Mouse (Mus musculus): Measurements from ENCODE around the gene F2.

F2 gene

DNA sequence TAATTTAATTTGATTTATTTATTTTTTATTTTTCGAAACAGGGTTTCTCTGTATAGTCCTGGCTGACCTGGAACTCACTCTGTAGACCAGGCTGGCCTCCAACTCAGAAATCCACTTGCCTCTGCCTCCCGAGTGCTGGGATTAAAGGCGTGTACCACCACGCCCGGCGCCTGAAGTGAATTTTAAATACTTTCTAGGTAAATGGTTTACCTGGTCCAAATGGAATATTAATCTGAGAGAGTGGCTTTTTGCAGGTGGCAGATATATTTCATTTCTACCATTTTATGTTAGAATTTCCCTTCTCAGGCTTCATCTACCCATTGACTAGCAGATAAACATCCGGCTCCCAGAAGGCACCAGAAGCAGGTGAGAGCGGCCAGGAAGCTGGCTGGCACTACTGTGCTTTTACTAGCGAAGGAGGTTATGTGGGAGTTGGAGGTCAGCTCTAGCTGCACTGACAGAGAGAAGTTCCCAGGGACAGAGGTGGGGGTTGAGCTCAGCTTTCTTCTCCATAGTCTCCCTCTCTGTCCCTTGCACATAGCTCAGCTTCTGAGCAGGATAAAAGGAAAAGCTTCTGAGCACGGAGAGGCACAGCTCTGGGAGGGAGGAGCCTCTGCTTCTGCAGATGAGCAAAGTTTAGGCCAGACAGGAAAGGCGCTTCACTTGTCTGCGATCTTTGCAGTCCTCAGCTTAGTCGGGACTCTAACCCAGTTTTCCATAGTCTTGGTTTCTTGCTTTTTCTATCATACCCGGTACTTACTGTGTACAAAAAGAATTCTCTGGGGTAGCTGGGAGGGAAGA lies 15.4 kb upstream of the F2 start:
- 0 out of 2 replicates have a peak overlapping the region, but pooled peaks have one; percentile 8 for H3K4me3 ChIP-seq (replicated peaks; ENCODE audit: low read length)
- H3K9me3 ChIP-seq (ENCODE audit: low read length) = no peaks in the 10 kb centered on the region
- TF ChIP-seq CTCF (conservative IDR thresholded peaks at IDR 0.05; ENCODE audit: low read length) (no peak), POU5F1 (IDR thresholded peaks at IDR 0.05; ENCODE audit: borderline replicate concordance, low read length) (no peak), NANOG (IDR thresholded peaks at IDR 0.05; ENCODE audit: borderline replicate concordance, low read length) (no peak)
- peaks cover 54% of the 10 kb centered on the region for H3K36me3 ChIP-seq (ENCODE audit: insufficient read depth, low read length)
- no peaks in the 10 kb centered on the region for H3K27me3 ChIP-seq (ENCODE audit: insufficient read depth, low read length)
- H3K4me1 ChIP-seq (replicated peaks; ENCODE audit: low read depth, low read length) = peaks cover 70% of the 10 kb centered on the region

DNA sequence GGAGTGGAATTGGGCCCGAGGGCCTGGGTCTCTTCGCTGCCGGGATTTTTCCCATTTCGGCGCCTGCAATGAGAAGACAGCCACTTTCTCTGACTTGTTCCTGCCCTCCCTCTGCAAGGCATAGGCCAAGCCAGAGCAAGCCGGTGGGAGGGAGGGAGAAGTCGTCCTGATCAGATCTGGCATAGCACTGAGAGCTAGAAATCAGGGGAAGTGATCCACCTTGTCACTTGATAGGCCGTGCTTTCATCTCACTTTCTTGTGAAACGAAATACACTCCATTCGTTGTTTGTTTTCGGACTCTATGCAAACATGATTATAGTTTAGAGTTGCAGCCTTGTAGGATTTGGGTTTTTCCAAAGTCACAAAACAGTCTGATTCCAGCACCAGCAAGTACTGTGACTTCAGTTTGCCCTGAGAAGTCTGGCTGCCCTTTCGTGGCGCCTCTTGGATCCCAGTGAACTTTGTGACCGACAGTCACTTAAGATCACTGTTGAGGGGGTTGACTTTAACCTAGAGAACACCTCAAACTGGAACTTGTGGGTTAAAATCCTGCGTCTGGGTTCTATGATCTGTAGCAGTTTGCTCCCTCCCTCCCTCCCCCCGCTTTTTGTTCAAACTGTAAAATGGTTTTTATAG lies 14.3 kb upstream of the F2 start:
- Histone ChIP-seq H3K4me1 (replicated peaks; ENCODE audit: low read depth, low read length) (peaks cover 70% of the 10 kb centered on the region), H3K27me3 (ENCODE audit: insufficient read depth, low read length) (no peaks in the 10 kb centered on the region), H3K4me3 (replicated peaks; ENCODE audit: low read length) (peak overlapping the region; percentile 99), H3K9me3 (ENCODE audit: low read length) (no peaks in the 10 kb centered on the region), H3K36me3 (ENCODE audit: insufficient read depth, low read length) (peaks cover 54% of the 10 kb centered on the region)
- no peak for TF ChIP-seq POU5F1 (IDR thresholded peaks at IDR 0.05; ENCODE audit: borderline replicate concordance, low read length)
- no peak for TF ChIP-seq CTCF (conservative IDR thresholded peaks at IDR 0.05; ENCODE audit: low read length)
- no peak for TF ChIP-seq NANOG (IDR thresholded peaks at IDR 0.05; ENCODE audit: borderline replicate concordance, low read length)

DNA sequence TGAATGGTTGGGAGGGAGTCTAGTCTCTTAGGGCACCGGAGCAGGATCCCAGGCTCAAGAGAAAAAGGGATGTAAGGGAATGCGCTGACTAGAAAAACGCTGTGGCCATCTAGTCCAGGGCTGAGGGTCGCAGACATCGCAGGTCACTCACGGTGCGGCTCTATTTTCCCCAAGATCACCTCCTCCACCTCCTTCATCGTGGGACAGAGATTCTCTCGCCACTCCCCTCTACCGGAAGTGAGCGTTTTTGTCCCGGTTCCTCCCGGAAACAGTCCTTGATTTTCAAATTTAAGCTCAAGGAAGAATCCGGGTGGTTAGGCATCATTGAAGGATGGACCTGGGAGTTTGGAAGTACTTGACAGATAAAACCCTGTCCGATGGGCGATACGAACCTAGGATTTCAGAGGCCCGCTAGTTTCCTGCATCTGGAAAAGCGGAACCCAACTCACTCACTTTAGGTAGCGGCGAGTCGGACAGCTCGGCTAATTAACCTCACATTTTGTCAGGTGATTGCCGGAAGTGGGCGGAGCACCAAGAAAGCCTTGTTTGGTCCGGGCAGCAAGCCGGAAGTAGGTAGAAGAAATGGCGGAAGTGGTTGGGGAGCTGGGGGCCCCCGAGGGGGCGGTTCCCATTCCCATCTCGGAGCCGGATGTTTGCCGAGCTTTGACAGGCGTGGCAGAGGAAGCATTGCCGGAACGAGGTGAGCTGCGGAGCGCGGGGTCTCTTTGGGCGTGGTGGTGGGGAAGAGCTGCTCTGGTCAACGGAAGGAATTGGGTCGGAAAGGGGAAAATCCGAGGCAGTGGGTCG lies 13.5 kb upstream of the F2 start, which contains the start of the genes Zfp408 and Arhgap1:
Zfp408 (minus strand) TSS at position 239 of the 807 bp plus-strand sequence.
Arhgap1 (plus strand) TSS at position 308 of the 807 bp plus-strand sequence.
- no peaks in the 10 kb centered on the region for H3K27me3 ChIP-seq (ENCODE audit: insufficient read depth, low read length)
- peaks cover 73% of the 10 kb centered on the region for H3K4me1 ChIP-seq (replicated peaks; ENCODE audit: low read depth, low read length)
- peaks cover 54% of the 10 kb centered on the region for H3K36me3 ChIP-seq (ENCODE audit: insufficient read depth, low read length)
- H3K9me3 ChIP-seq (ENCODE audit: low read length) = no peaks in the 10 kb centered on the region
- TF ChIP-seq NANOG (IDR thresholded peaks at IDR 0.05; ENCODE audit: borderline replicate concordance, low read length) (no peak), CTCF (conservative IDR thresholded peaks at IDR 0.05; ENCODE audit: low read length) (no peak)
- peak within 1 kb of the TSS; percentile 99 for H3K4me3 ChIP-seq (replicated peaks; ENCODE audit: low read length)

DNA sequence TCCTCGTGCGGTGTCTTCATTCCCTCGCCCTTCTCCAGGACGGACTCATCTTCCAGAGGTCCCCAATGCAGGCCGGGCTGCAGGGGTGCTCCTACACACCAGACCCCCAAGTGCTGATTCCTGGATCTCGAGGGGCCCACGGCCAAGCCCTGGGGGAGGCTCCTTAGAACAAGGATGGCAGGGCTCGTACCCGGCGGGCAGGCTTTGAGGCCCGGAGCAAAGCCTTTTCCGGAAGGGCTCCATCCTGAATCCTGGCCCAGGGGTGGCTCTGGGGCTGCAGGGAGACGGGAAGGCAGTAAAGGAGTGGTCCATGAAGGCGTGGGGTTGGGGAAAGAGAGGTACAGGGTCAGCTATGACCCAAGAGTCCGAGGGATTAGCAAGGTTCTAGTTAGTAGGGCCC lies 12.9 kb upstream of the F2 start:
- no peaks in the 10 kb centered on the region for H3K27me3 ChIP-seq (ENCODE audit: insufficient read depth, low read length)
- H3K4me1 ChIP-seq (replicated peaks; ENCODE audit: low read depth, low read length) = peaks cover 79% of the 10 kb centered on the region
- H3K36me3 ChIP-seq (ENCODE audit: insufficient read depth, low read length) = peaks cover 54% of the 10 kb centered on the region
- TF ChIP-seq NANOG (IDR thresholded peaks at IDR 0.05; ENCODE audit: borderline replicate concordance, low read length) = no peak
- TF ChIP-seq POU5F1 (IDR thresholded peaks at IDR 0.05; ENCODE audit: borderline replicate concordance, low read length) = no peak
- TF ChIP-seq CTCF (conservative IDR thresholded peaks at IDR 0.05; ENCODE audit: low read length) = no peak
- no peaks in the 10 kb centered on the region for H3K9me3 ChIP-seq (ENCODE audit: low read length)
- peak overlapping the region; percentile 99 for H3K4me3 ChIP-seq (replicated peaks; ENCODE audit: low read length)

DNA sequence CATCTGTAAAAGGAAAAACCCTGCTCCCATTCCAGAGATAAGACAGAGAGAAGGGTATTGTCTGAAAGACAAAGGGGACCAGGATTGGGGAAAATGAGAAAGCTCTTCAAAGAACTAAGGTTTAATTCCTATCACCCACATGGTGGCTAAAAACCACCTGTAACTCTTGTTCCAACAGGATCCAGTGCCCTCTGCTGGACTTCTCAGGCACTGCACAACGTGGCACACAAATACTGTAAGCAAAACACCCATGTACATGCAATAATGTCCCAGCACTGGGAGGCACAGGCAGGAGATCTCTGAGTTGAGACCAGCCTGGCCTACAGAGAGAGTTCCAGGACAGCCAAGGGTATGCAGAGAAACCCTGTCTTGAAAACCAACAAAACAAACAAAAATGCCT lies 10.5 kb upstream of the F2 start:
- Histone ChIP-seq H3K9me3 (ENCODE audit: low read length) (no peaks in the 10 kb centered on the region), H3K36me3 (ENCODE audit: insufficient read depth, low read length) (peaks cover 63% of the 10 kb centered on the region), H3K4me1 (replicated peaks; ENCODE audit: low read depth, low read length) (peaks cover 87% of the 10 kb centered on the region), H3K27me3 (ENCODE audit: insufficient read depth, low read length) (no peaks in the 10 kb centered on the region), H3K4me3 (replicated peaks; ENCODE audit: low read length) (no peak overlapping the region)
- TF ChIP-seq NANOG (IDR thresholded peaks at IDR 0.05; ENCODE audit: borderline replicate concordance, low read length) (no peak), CTCF (conservative IDR thresholded peaks at IDR 0.05; ENCODE audit: low read length) (peak; percentile 97)

DNA sequence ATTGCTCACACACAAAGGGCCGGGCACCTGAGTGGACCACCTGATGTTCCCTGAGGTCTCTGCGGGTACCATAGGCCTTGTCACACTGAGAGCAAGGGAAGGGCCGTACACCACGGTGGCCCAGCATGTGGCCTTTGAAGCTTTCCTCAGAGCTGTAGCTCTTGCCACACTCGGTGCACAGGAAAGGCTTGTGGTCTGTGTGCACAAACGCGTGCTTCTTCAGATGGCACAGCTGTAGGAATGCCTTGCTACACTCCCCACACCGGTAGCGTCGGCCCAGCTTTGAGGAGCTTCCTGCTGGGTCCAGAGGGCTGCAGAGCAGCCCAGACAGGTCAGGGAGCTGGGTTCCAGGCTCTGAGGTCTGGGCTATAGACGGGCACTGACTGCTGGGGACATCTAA lies 9.6 kb upstream of the F2 start:
- Histone ChIP-seq H3K4me1 (replicated peaks; ENCODE audit: low read depth, low read length) (peaks cover 79% of the 10 kb centered on the region), H3K9me3 (ENCODE audit: low read length) (no peaks in the 10 kb centered on the region), H3K4me3 (replicated peaks; ENCODE audit: low read length) (peak overlapping the region; percentile 67), H3K36me3 (ENCODE audit: insufficient read depth, low read length) (peaks cover 64% of the 10 kb centered on the region), H3K27me3 (ENCODE audit: insufficient read depth, low read length) (no peaks in the 10 kb centered on the region)
- TF ChIP-seq CTCF (conservative IDR thresholded peaks at IDR 0.05; ENCODE audit: low read length) (no peak), NANOG (IDR thresholded peaks at IDR 0.05; ENCODE audit: borderline replicate concordance, low read length) (no peak), POU5F1 (IDR thresholded peaks at IDR 0.05; ENCODE audit: borderline replicate concordance, low read length) (no peak)

DNA sequence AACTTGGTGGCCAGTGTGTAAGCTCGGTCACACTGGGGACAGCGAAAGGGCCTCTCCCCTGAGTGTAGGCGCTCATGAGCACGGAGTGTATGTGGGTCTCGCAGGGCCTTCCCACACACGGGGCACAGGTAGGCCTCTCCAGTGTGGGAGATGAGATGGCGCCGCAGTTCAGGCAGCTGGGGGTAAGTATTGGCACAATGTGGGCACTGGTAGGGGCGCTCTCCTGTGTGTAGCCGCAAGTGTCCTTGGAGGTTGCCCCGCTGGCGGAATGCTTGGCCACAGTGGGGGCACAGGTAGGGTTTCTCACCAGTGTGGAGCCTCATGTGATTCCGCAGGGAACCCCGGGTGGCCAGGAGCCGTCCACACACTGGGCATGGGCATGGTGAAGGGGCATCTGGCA lies 9.1 kb upstream of the F2 start:
- Histone ChIP-seq H3K9me3 (ENCODE audit: low read length) (no peaks in the 10 kb centered on the region), H3K27me3 (ENCODE audit: insufficient read depth, low read length) (no peaks in the 10 kb centered on the region), H3K4me1 (replicated peaks; ENCODE audit: low read depth, low read length) (peaks cover 74% of the 10 kb centered on the region), H3K36me3 (ENCODE audit: insufficient read depth, low read length) (peaks cover 64% of the 10 kb centered on the region), H3K4me3 (replicated peaks; ENCODE audit: low read length) (peak overlapping the region; percentile 67)
- TF ChIP-seq CTCF (conservative IDR thresholded peaks at IDR 0.05; ENCODE audit: low read length) = no peak
- no peak for TF ChIP-seq POU5F1 (IDR thresholded peaks at IDR 0.05; ENCODE audit: borderline replicate concordance, low read length)
- TF ChIP-seq NANOG (IDR thresholded peaks at IDR 0.05; ENCODE audit: borderline replicate concordance, low read length) = no peak

DNA sequence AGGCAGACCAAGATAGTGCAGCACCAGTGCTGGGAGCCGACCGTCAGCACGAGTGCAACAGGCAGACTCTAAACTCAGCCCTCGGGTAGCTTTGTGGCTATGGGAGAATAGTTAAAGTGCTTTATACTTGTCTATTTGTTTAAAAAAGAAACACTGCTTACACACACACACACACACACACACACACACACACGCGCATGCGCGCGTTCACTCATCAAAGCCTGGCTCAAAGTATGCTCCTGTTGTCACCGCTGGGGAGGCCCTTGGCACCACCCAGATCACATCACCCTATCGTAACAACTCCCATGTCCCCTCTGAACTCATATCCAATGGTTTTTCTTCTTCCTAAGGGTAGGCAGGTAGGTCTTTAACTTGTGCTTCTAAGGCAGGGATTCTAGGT lies 7.8 kb upstream of the F2 start:
- no peaks in the 10 kb centered on the region for H3K27me3 ChIP-seq (ENCODE audit: insufficient read depth, low read length)
- H3K9me3 ChIP-seq (ENCODE audit: low read length) = no peaks in the 10 kb centered on the region
- no peak for TF ChIP-seq POU5F1 (IDR thresholded peaks at IDR 0.05; ENCODE audit: borderline replicate concordance, low read length)
- no peak for TF ChIP-seq NANOG (IDR thresholded peaks at IDR 0.05; ENCODE audit: borderline replicate concordance, low read length)
- TF ChIP-seq CTCF (conservative IDR thresholded peaks at IDR 0.05; ENCODE audit: low read length) = no peak
- no peak overlapping the region for H3K4me3 ChIP-seq (replicated peaks; ENCODE audit: low read length)
- H3K36me3 ChIP-seq (ENCODE audit: insufficient read depth, low read length) = peaks cover 64% of the 10 kb centered on the region
- peaks cover 75% of the 10 kb centered on the region for H3K4me1 ChIP-seq (replicated peaks; ENCODE audit: low read depth, low read length)

All from E14TG2a.4 (cell line).